Mouse (Mus musculus): Measurements from ENCODE around the gene Ass1.
"Not testable (repeated sequence)": the region's sequence is repeated elsewhere in the genome, so short reads cannot be mapped to it uniquely, and the experiment has no call there.

Gene Ass1

DNA sequence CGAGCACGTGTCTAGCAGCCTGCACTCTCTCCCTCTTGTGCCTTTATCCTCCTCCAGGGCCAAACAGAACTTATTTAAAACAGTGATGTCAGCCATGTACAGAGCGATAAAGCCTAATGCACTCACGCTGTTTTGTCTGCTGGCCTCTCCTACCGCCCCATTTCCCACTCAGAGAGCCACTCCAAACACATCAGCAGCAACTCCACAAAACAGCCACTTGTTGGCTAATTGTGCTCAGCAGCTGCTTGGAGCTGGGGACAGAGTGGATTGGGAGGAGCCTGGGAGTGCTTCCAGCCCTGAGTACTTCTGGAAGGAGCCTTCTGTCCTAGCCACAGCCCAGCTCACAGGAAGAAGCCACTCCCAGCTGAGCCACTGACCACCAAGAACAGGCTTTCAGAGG, 67.0 kb downstream of the Ass1 start:
- peak; percentile 66 for DNase-seq (ENCODE audit: low spot score)

DNA sequence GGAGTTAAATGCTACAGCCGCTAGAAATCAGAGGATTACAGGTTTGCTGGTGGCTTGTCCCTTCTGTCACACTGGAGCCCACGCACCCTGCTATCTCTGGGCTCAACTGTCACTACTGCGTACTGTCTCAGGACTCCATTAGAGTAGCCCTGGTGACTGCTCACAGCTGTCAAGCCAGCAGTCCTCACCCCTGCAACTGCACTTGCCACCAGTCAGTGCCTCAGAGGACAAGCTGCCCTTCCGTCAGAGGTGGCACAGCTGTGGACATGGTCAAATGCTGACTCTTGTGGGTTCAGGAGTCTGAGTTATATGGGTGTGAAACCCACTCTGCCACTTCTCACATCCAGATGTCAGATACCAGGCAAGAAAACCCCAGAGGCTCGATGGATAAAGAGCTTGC, 68.7 kb downstream of the Ass1 start:
- DNase-seq (ENCODE audit: low spot score), result no peak

DNA sequence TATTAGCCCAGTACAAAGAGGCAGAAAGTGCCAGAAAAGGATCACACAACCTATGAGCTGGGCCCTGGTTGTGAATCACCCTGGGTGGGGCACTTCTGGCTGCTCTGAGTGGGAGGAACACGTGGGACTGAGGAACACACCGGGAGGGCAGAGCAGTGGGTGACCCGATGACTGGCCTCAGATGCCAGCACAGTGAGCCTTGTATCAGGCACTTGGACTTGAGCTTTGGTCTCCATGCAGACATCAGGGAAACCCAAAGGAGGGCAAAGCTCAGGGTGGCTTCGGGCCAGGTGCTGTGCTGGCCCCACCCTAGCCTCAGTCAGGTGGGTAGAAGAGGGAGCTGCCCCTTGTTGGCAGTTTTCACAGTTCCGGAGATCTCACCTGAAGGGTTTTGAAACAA, 71.6 kb downstream of the Ass1 start:
- DNase-seq (ENCODE audit: low spot score), result peak; percentile 9

DNA sequence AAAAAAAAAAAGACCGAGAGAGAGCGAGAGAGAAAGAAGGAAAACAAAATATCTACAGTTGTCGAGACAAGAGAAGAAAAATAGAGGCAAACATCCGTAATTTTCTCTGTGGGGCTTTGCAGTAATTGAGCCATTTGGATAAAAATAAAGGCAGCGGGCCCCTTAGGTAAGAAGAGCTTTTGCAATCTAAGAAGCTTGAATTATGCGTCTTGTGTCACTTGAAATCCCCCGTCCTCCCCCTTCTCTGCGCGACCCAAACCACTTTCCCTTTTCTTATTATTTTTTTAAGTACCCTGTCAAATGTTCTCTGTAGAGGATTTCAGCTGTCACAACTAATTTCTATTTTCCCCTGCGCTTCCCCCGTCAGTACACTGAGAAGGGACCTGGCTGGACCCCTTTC, 77.7 kb downstream of the Ass1 start:
- DNase-seq (ENCODE audit: low spot score), result no peak

DNA sequence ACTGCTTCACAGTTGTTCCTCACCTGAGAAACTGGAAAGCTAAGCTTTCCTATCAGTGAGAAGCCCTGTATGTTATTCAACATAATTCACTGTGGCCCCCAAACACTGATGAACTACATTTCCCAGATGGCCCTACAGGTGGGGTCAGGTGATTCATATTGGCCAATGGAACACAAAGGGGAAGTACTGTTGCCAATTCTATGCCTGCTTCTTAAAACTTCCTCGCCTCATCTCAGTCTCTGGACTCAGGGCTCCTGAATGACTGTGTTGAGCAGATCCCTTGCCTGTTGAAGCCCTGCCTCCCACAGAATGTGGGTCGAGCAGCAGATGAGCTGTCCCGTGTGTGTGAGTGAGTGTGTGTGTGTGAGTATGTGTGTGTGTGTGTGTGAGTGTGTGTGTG, 80.5 kb downstream of the Ass1 start:
- no peak for DNase-seq (ENCODE audit: low spot score)

DNA sequence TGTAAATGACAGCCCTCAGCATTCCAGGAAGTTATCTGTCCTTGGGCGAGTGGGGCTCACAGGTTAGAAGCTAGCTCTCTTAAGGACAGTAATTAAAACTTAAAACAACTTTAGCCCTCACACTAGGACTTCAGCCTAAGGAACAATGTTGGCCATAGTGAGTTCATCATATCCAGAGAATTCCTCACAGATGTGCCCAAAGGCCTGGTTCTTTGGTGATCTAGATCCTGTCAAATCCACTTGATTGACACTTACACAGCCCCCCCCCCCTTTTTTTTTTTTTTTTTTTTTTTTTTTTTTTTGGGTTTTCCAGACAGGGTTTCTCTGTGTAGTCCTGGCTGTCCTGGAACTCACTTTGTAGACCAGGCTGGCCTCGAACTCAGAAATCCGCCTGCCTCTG, 81.3 kb downstream of the Ass1 start:
- DNase-seq (ENCODE audit: low spot score), result not testable (repeated sequence)

- no peak for DNase-seq (ENCODE audit: low spot score)
These were observed 82.0 kb downstream of the Ass1 start for GRCm38 (mm10) chr2:31551971-31552370.

GRCm38 (mm10) chr2:31554619-31555018, 84.6 kb downstream of the Ass1 start:
- DNase-seq (ENCODE audit: low spot score), result no peak

Data from urinary bladder, postnatal 14 days (tissue).